Mouse (Mus musculus) midbrain, postnatal 0 days (tissue): ENCODE results near the gene Tnfrsf1a. TPM values are rescaled to one million over a fixed set of nuclear protein-coding genes. Genes with fewer than 3 reads are reported as not detected.

ENCODE experiments used
- ATAC-seq: fragments of 200-750 bp; cut with Nextera tagmentation; 2 replicates; pipeline ENCODE4 v1.8.0; 2017; ENCODE audit warnings: moderate number of reproducible peaks, mild to moderate bottlenecking, moderate TSS enrichment, moderate library complexity; ENCODE audit not compliant: low FRiP score
- DNase-seq: peaks from one replicate; pipeline ENCODE4 v3.0.0-alpha.2; 2015; ENCODE audit warnings: low spot score
- H3K27ac ChIP-seq: fragments of 300-500 bp; sonication (generic); 2 replicates; pipeline ENCODE4 v1.5.1; 2014; ENCODE audit warnings: low read depth, mild to moderate bottlenecking, low read length, mixed read lengths
- H3K27me3 ChIP-seq: fragments of 300-500 bp; sonication (generic); 2 replicates; pipeline ENCODE4 v1.6.1; 2014; ENCODE audit warnings: low read length, control low read depth, mixed read lengths; ENCODE audit not compliant: insufficient read depth
- H3K36me3 ChIP-seq: fragments of 300-500 bp; sonication (generic); 2 replicates; pipeline ENCODE4 v1.6.1; 2014; ENCODE audit warnings: low read length, control low read depth, mixed read lengths; ENCODE audit not compliant: insufficient read depth
- H3K4me1 ChIP-seq: fragments of 300-500 bp; sonication (generic); 2 replicates; pipeline ENCODE4 v1.6.1; 2014; ENCODE audit warnings: mild to moderate bottlenecking, control low read depth, antibody characterized with exemption, low read length, mixed read lengths; ENCODE audit not compliant: insufficient read depth
- H3K4me2 ChIP-seq: fragments of 300-500 bp; sonication (generic); 2 replicates; pipeline ENCODE4 v1.6.1; 2014; ENCODE audit warnings: low read depth, mild to moderate bottlenecking, low read length, mixed read lengths; ENCODE audit not compliant: poor library complexity, severe bottlenecking
- H3K4me3 ChIP-seq: fragments of 300-500 bp; sonication (generic); 2 replicates; pipeline ENCODE4 v1.5.1; 2014; ENCODE audit warnings: low read depth, mild to moderate bottlenecking, low read length, moderate library complexity
- H3K9ac ChIP-seq: fragments of 300-500 bp; sonication (generic); replicated peaks from 2 replicates; pipeline ENCODE4 v1.6.1; 2014; ENCODE audit warnings: mild to moderate bottlenecking, low read length, moderate library complexity, mixed read lengths; ENCODE audit not compliant: poor library complexity, severe bottlenecking
- H3K9me3 ChIP-seq: fragments of 300-500 bp; sonication (generic); 2 replicates; pipeline ENCODE4 v1.6.1; 2016; ENCODE audit warnings: low read length, control low read depth
- CTCF ChIP-seq: IDR thresholded peaks from 2 replicates; pipeline ENCODE4 v1.5.1; 2016; ENCODE audit warnings: antibody characterized with exemption, mild to moderate bottlenecking
- WGBS: fragments of 180-500 bp; shearing (Covaris S2); extraction: QIAGEN DNeasy Blood & Tissue Kit; methylation state at CpG from one replicate; pipeline ENCODE4 v1.1.7; 2014; 5-methylcytosine and 5-hydroxymethylcytosine counted together
- polyA plus RNA-seq: library from polyadenylated mRNA; unstranded; fragments of >200 nt; fragmentation: Nextera tagmentation; extraction: Ambion mirVana; gene quantifications from 2 replicates; pipeline ENCODE4 v1.2.1, GENCODE M21; 2015
- total RNA-seq: library from RNA; depleted of rRNA; stranded (reverse); fragments of >200 nt; gene quantifications from 2 replicates; pipeline ENCODE4 v1.2.3, GENCODE M21; 2014

Tnfrsf1a gene
- total and polyA plus RNA-seq, 2 experiments from 2014 or later = 10.4 to 15.9 TPM

GRCm38 (mm10) chr6:125351368-125352045 is 2.3 kb downstream of the Tnfrsf1a start:
- no peak overlapping the region for H3K4me2 ChIP-seq
- no peaks in the 10 kb centered on the region for H3K9me3 ChIP-seq
- no peak overlapping the region for H3K9ac ChIP-seq
- no peak overlapping the region for H3K4me3 ChIP-seq
- no peak for TF ChIP-seq CTCF
- H3K36me3 ChIP-seq = no peaks in the 10 kb centered on the region
- H3K27me3 ChIP-seq = peaks cover 7% of the 10 kb centered on the region; the same call in 1 of the 2 replicates
- ATAC-seq (no peak), DNase-seq (peak; percentile 18)
- WGBS = 72% methylated on average over 8 of the region's 8 CpGs
- peaks cover 6% of the 10 kb centered on the region; the same call in 1 of the 2 replicates for H3K4me1 ChIP-seq
- no peak overlapping the region for H3K27ac ChIP-seq

GRCm38 (mm10) chr6:125352046-125352384 is 2.9 kb downstream of the Tnfrsf1a start:
- H3K4me3 ChIP-seq = no peak overlapping the region
- no peak for ATAC-seq
- no peak for TF ChIP-seq CTCF
- 75% methylated on average over 5 of the region's 5 CpGs for WGBS
- no peaks in the 10 kb centered on the region for H3K36me3 ChIP-seq
- H3K4me1 ChIP-seq = peaks cover 6% of the 10 kb centered on the region; the same call in 1 of the 2 replicates
- H3K27me3 ChIP-seq = peaks cover 7% of the 10 kb centered on the region; the same call in 1 of the 2 replicates
- H3K4me2 ChIP-seq = no peak overlapping the region
- no peak overlapping the region for H3K27ac ChIP-seq
- H3K9me3 ChIP-seq = no peaks in the 10 kb centered on the region
- no peak overlapping the region for H3K9ac ChIP-seq
- no peak for DNase-seq

DNA sequence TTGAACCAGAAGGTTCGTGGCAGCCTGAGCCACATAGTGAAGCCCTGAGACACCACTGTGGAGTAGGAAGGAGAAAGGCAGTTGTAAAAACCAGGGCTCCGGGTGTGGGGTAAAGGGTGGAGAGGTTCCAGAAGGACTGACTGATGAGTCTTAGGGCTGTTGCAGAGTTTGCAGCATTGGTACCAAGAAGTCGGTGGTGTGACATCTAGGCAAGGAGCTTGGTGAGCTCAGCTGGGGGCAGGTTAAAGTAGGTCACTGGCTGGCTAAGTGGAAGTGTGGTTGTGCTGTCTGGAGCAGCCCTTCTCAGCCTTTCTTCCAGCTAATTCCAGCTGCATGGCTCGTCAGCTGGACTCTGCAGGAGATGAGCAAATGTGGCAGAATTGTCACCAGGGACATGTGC is 3.6 kb downstream of the Tnfrsf1a start:
- TF ChIP-seq CTCF = no peak
- H3K27ac ChIP-seq = no peak overlapping the region
- no peak overlapping the region for H3K4me3 ChIP-seq
- H3K4me2 ChIP-seq = no peak overlapping the region
- WGBS = 59% methylated on average over 4 of the region's 4 CpGs
- DNase-seq = no peak
- ATAC-seq = no peak
- H3K36me3 ChIP-seq = no peaks in the 10 kb centered on the region
- H3K9me3 ChIP-seq = no peaks in the 10 kb centered on the region
- peaks cover 7% of the 10 kb centered on the region; the same call in 1 of the 2 replicates for H3K27me3 ChIP-seq
- H3K9ac ChIP-seq = no peak overlapping the region
- peaks cover 6% of the 10 kb centered on the region; the same call in 1 of the 2 replicates for H3K4me1 ChIP-seq

GRCm38 (mm10) chr6:125353221-125353620 is 4.1 kb downstream of the Tnfrsf1a start:
- Histone ChIP-seq H3K4me1 (peaks cover 6% of the 10 kb centered on the region; the same call in 1 of the 2 replicates), H3K9ac (no peak overlapping the region), H3K36me3 (no peaks in the 10 kb centered on the region), H3K4me2 (no peak overlapping the region), H3K9me3 (no peaks in the 10 kb centered on the region), H3K27me3 (peaks cover 7% of the 10 kb centered on the region; the same call in 1 of the 2 replicates), H3K4me3 (no peak overlapping the region), H3K27ac (no peak overlapping the region)
- ATAC-seq = no peak
- DNase-seq = no peak
- 85% methylated on average over 11 of the region's 11 CpGs for WGBS
- no peak for TF ChIP-seq CTCF

DNA sequence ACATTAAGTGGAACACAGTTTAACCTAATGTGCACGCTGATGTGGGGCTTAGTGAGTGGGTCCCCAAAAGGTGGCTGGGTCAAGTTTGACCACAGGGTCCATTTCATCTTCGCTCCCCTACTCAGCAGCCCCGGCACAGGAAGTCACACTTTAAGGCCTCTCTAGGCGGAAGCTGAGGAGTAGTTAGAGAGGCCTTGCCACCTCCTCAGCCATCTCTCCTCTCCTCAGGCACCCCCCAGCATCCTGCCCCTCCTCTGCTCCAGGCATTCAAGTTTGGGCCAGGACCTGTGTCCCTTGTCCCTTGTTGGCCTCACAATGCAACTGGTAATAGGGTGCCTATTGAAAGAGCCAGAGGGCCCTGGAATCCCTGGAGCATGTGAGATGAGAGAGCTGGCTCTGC is 4.5 kb downstream of the Tnfrsf1a start:
- Histone ChIP-seq H3K4me3 (no peak overlapping the region), H3K4me2 (no peak overlapping the region), H3K36me3 (no peaks in the 10 kb centered on the region), H3K4me1 (peaks cover 6% of the 10 kb centered on the region; the same call in 1 of the 2 replicates), H3K27ac (no peak overlapping the region), H3K27me3 (peaks cover 7% of the 10 kb centered on the region; the same call in 1 of the 2 replicates), H3K9ac (no peak overlapping the region), H3K9me3 (no peaks in the 10 kb centered on the region)
- DNase-seq (no peak), ATAC-seq (no peak)
- WGBS = 88% methylated on average over 4 of the region's 4 CpGs
- no peak for TF ChIP-seq CTCF

DNA sequence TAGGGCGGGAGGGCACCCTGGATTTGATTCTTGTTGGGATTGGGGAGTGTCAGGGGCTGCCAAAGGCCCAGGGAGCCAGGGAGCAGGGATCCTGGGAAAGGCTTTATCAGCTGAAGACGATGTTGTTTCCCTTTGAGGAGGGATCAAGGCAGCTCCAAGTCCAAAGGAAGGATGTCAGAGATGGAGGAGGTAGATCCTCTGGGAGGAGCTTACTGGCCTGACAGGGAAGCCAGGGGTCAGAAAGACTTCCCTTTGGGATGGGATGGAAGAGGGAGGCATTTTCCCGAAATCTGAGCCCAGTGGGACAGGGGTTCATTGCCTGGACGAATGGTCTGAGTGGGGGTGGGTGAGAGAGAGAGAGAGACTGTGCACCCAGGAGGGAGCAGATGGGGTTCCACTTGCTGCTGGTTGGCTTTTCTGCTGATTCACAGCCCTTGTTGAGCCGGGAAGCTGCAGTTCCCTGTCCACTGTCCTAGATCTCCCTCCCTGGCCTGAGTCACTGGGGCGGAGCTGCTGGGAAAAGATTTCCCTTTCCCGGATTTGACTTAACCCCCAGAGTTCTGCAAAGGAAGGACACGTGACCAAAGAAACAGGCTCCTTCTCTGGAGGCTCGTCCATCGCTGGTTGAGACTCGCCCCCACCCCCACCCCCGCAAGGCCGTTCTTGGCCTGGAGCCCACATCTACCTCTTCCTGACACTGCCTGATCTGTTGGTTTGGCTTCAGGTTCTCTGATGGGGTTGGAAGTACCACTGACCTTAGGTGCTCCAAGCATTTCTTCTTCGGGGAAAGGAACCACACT is 5.4 kb downstream of the Tnfrsf1a start:
- ATAC-seq (no peak), DNase-seq (no peak)
- Histone ChIP-seq H3K4me1 (peaks cover 6% of the 10 kb centered on the region; the same call in 1 of the 2 replicates), H3K4me3 (no peak overlapping the region), H3K9ac (no peak overlapping the region), H3K36me3 (no peaks in the 10 kb centered on the region), H3K4me2 (peak overlapping the region; percentile 26; the same call in 1 of the 2 replicates), H3K27ac (no peak overlapping the region), H3K9me3 (no peaks in the 10 kb centered on the region), H3K27me3 (peaks cover 7% of the 10 kb centered on the region; the same call in 1 of the 2 replicates)
- 22% methylated on average over 13 of the region's 14 CpGs for WGBS
- TF ChIP-seq CTCF = no peak
